Mouse (Mus musculus) bone marrow, adult 2 months (tissue): ENCODE measurements around the gene Olfr564. TPM values are rescaled to one million over a fixed set of nuclear protein-coding genes. Genes with fewer than 3 reads are reported as not detected.

Source experiments
- H3K27ac ChIP-seq: fragments of 200-500 bp; 2 replicates; pipeline ENCODE4 v1.5.1; 2012; ENCODE audit warnings: low read depth, mild to moderate bottlenecking, control low read depth, inconsistent platforms, low read length; ENCODE audit not compliant: control insufficient read depth, poor library complexity, insufficient read depth
- H3K4me1 ChIP-seq: fragments of 200-500 bp; 2 replicates; pipeline ENCODE4 v1.6.1; 2011; ENCODE audit warnings: low read length; ENCODE audit not compliant: control insufficient read depth, insufficient read depth
- H3K4me3 ChIP-seq: fragments of 200-500 bp; replicated peaks from 2 replicates; pipeline ENCODE3; 2011; ENCODE audit warnings: mild to moderate bottlenecking, low read depth, low read length, control low read depth; ENCODE audit not compliant: control insufficient read depth
- CTCF ChIP-seq: fragments of 200-500 bp; IDR thresholded peaks from 2 replicates; pipeline ENCODE4 v1.5.1; 2011; ENCODE audit warnings: low read length, control low read depth; ENCODE audit not compliant: control insufficient read depth, insufficient read depth
- POLR2A ChIP-seq: fragments of 200-500 bp; IDR thresholded peaks from 2 replicates; pipeline ENCODE4 v1.6.1; 2011; ENCODE audit warnings: low read depth, mild to moderate bottlenecking, control low read depth, low read length, borderline replicate concordance; ENCODE audit not compliant: control insufficient read depth
- WGBS: fragments of 180-500 bp; shearing (Covaris S2); methylation state at CpG from one replicate; pipeline ENCODE4 v1.1.7; 2018; 5-methylcytosine and 5-hydroxymethylcytosine counted together
- polyA plus RNA-seq: library from polyadenylated mRNA; stranded (reverse); fragments of >200 nt; gene quantifications from 2 replicates; pipeline ENCODE4 v1.2.4, GENCODE M21; 2011; ENCODE audit warnings: low replicate concordance; ENCODE audit not compliant: missing spikeins, insufficient read depth, insufficient read length

Olfr564 gene
- polyA plus RNA-seq, result not detected in 2 replicates

- TF ChIP-seq POLR2A, result no peak
- TF ChIP-seq CTCF, result no peak
Observed at GRCm38 (mm10) chr7:102803180-102803579, at the start of gene Olfr564. Gene Olfr564, plus strand, starts transcription at chr7:102803480.

GRCm38 (mm10) chr7:102759266-102759665 is 44.0 kb upstream of the Olfr564 start, which contains the start of the genes Olfr560 and Olfr78:
Gene Olfr560, minus strand, starts transcription at chr7:102759366.
Gene Olfr78, minus strand, starts transcription at chr7:102759471.
- Histone ChIP-seq H3K4me1 (no peaks in the 10 kb centered on the region), H3K4me3 (no peak within 1 kb of the TSS), H3K27ac (no peak within 1 kb of the TSS)
- 83% methylated on average over 4 of the region's 4 CpGs for WGBS
- TF ChIP-seq CTCF (no peak), POLR2A (no peak)

More at GRCm38 (mm10) chr7:102803180-102803579, at the start of gene Olfr564:
- Histone ChIP-seq H3K27ac (no peak within 1 kb of the TSS), H3K4me1 (no peaks in the 10 kb centered on the region), H3K4me3 (no peak within 1 kb of the TSS)

GRCm38 (mm10) chr7:102770921-102771320 is 32.4 kb upstream of the Olfr564 start, which contains the start of gene Olfr561:
Gene Olfr561, plus strand, starts transcription at chr7:102771221.
- WGBS, result 8% methylated on average over 2 of the region's 2 CpGs
- H3K27ac ChIP-seq, result no peak within 1 kb of the TSS
- no peak for TF ChIP-seq POLR2A
- no peak for TF ChIP-seq CTCF
- H3K4me3 ChIP-seq, result no peak within 1 kb of the TSS
- no peaks in the 10 kb centered on the region for H3K4me1 ChIP-seq

Other genes with a start within 250 kb of the Olfr564 start
- gene Trim21, start 238.0 kb upstream of the Olfr564 start, polyA plus RNA-seq, result 9.0 and 11.8 TPM in 2 replicates
- gene Olfr550, start 232.0 kb upstream of the Olfr564 start, polyA plus RNA-seq, result not detected in 2 replicates
- not detected in 2 replicates for gene Olfr551, start 211.6 kb upstream of the Olfr564 start, polyA plus RNA-seq
- not detected in 2 replicates for gene Olfr552, start 205.7 kb upstream of the Olfr564 start, polyA plus RNA-seq
- not detected in 2 replicates for gene Olfr553, start 185.3 kb upstream of the Olfr564 start, polyA plus RNA-seq
- gene Olfr554, start 165.0 kb upstream of the Olfr564 start, polyA plus RNA-seq, result 0.90 TPM in 1 of 2 replicates, not detected in the other
- gene Olfr555, start 144.7 kb upstream of the Olfr564 start, polyA plus RNA-seq, result not detected in 2 replicates
- not detected in 2 replicates for gene Olfr556, start 138.6 kb upstream of the Olfr564 start, polyA plus RNA-seq
- 2.1 and 3.7 TPM in 2 replicates for gene Trim68, start 116.2 kb upstream of the Olfr564 start, polyA plus RNA-seq
- not detected in 2 replicates for gene Olfr557, start 107.6 kb upstream of the Olfr564 start, polyA plus RNA-seq
- gene Olfr558, start 101.3 kb upstream of the Olfr564 start, polyA plus RNA-seq, result not detected in 2 replicates
- not detected in 2 replicates for gene Olfr33, start 84.4 kb upstream of the Olfr564 start, polyA plus RNA-seq
- gene Olfr559, start 76.0 kb upstream of the Olfr564 start, polyA plus RNA-seq, result not detected in 2 replicates
- not detected in 2 replicates for gene Olfr560, start 44.1 kb upstream of the Olfr564 start, polyA plus RNA-seq
- gene Olfr78, start 44.0 kb upstream of the Olfr564 start, polyA plus RNA-seq, result 0.29 TPM in 1 of 2 replicates, not detected in the other
- gene Olfr561, start 32.3 kb upstream of the Olfr564 start, polyA plus RNA-seq, result not detected in 2 replicates
- gene Olfr566, start 55.3 kb downstream of the Olfr564 start, polyA plus RNA-seq, result not detected in 2 replicates
- not detected in 2 replicates for gene Olfr568, start 73.6 kb downstream of the Olfr564 start, polyA plus RNA-seq
- gene Olfr569, start 87.4 kb downstream of the Olfr564 start, polyA plus RNA-seq, result not detected in 2 replicates
- not detected in 2 replicates for gene Olfr570, start 91.1 kb downstream of the Olfr564 start, polyA plus RNA-seq
- gene Olfr571, start 114.1 kb downstream of the Olfr564 start, polyA plus RNA-seq, result 0.90 and 1.1 TPM in 2 replicates
- gene Olfr572, start 120.9 kb downstream of the Olfr564 start, polyA plus RNA-seq, result not detected in 2 replicates
- not detected in 2 replicates for gene Olfr573-ps1, start 139.1 kb downstream of the Olfr564 start, polyA plus RNA-seq
- not detected in 2 replicates for gene Olfr574, start 145.0 kb downstream of the Olfr564 start, polyA plus RNA-seq
- gene Olfr575, start 155.3 kb downstream of the Olfr564 start, polyA plus RNA-seq, result not detected in 2 replicates
- gene Olfr576, start 159.2 kb downstream of the Olfr564 start, polyA plus RNA-seq, result not detected in 2 replicates
- gene Olfr577, start 172.5 kb downstream of the Olfr564 start, polyA plus RNA-seq, result not detected in 2 replicates
- gene Olfr578, start 185.8 kb downstream of the Olfr564 start, polyA plus RNA-seq, result not detected in 2 replicates
- gene Olfr582, start 234.5 kb downstream of the Olfr564 start, polyA plus RNA-seq, result not detected in 2 replicates
- not detected in 2 replicates for gene Olfr583, start 247.8 kb downstream of the Olfr564 start, polyA plus RNA-seq